Mouse (Mus musculus) cerebellum, adult 9-11 months (tissue): Measurements from ENCODE around the gene Timm9.
"Not testable (repeated sequence)": the region's sequence is repeated elsewhere in the genome, so short reads cannot be mapped to it uniquely, and the experiment has no call there.

Experiments
- DNase-seq: peaks from one replicate; pipeline ENCODE4 v3.0.0; 2022

Gene Timm9

GRCm38 (mm10) chr12:71104275-71104674 is 32.2 kb downstream of the Timm9 start:
- not testable (repeated sequence) for DNase-seq

- no peak for DNase-seq
These were observed 50.2 kb downstream of the Timm9 start for GRCm38 (mm10) chr12:71086331-71086730.
